Mouse (Mus musculus) cerebellum, postnatal 10 days (tissue): ENCODE results near the gene Rpl39.
A peak's percentile ranks its signal among the peaks of the same experiment; 100 is the strongest.
"Not testable (repeated sequence)": the region's sequence is repeated elsewhere in the genome, so short reads cannot be mapped to it uniquely, and the experiment has no call there.

Experiments used
- DNase-seq, 2 experiments: peaks; one replicate each; pipeline ENCODE4 v3.0.0; 2021; ENCODE audit warnings: mixed read lengths in 2 of 2

Gene Rpl39

GRCm38 (mm10) chrX:37084927-37085660 is at the start of gene Rpl39:
TSS of gene Rpl39 (minus strand) at chrX:37085402.
- DNase-seq = peak; percentile 90 to 93

- peak; percentile 75 to 84 for DNase-seq
Measured at GRCm38 (mm10) chrX:37126671-37127358, 41.6 kb upstream of the Rpl39 start, which contains the start of gene Nkap. TSS of gene Nkap (plus strand) at chrX:37126795.

- DNase-seq = no peak
Measured at GRCm38 (mm10) chrX:37125511-37125910, 40.3 kb upstream of the Rpl39 start.

- DNase-seq = no peak
Measured at GRCm38 (mm10) chrX:37120212-37120611, 35.0 kb upstream of the Rpl39 start.

- DNase-seq = no peak
Measured at GRCm38 (mm10) chrX:37119585-37119984, 34.4 kb upstream of the Rpl39 start.

GRCm38 (mm10) chrX:37117085-37117484 is 31.9 kb upstream of the Rpl39 start:
- no peak for DNase-seq

- no peak for DNase-seq
Measured at GRCm38 (mm10) chrX:37110881-37111193, 25.6 kb upstream of the Rpl39 start.

- DNase-seq = peak; percentile 92 to 95
Measured at GRCm38 (mm10) chrX:37110193-37110880, 25.1 kb upstream of the Rpl39 start, which contains the start of gene Upf3b. TSS of gene Upf3b (minus strand) at chrX:37110322.

GRCm38 (mm10) chrX:37109526-37110192 is 24.5 kb upstream of the Rpl39 start:
- DNase-seq = no peak

GRCm38 (mm10) chrX:37103826-37104225 is 18.6 kb upstream of the Rpl39 start:
- no peak for DNase-seq

- no peak for DNase-seq
Measured at GRCm38 (mm10) chrX:37098681-37099080, 13.5 kb upstream of the Rpl39 start.

- no peak for DNase-seq
Measured at GRCm38 (mm10) chrX:37095106-37095768, 10.0 kb upstream of the Rpl39 start.

GRCm38 (mm10) chrX:37091457-37091856 is 6.3 kb upstream of the Rpl39 start:
- no peak for DNase-seq

GRCm38 (mm10) chrX:37088778-37089177 is 3.6 kb upstream of the Rpl39 start:
- no peak for DNase-seq

GRCm38 (mm10) chrX:37085665-37086064 is 463 bp upstream of the Rpl39 start:
- no peak for DNase-seq

GRCm38 (mm10) chrX:37084318-37084926 is 780 bp downstream of the Rpl39 start:
- DNase-seq = peak; percentile 13 to 24

- no peak for DNase-seq
Measured at GRCm38 (mm10) chrX:37081194-37081593, 4.0 kb downstream of the Rpl39 start.

GRCm38 (mm10) chrX:37080345-37080744 is 4.9 kb downstream of the Rpl39 start:
- not testable (repeated sequence) for DNase-seq

GRCm38 (mm10) chrX:37076651-37077050 is 8.6 kb downstream of the Rpl39 start:
- no peak for DNase-seq

GRCm38 (mm10) chrX:37074262-37074892 is 10.8 kb downstream of the Rpl39 start:
- peak; percentile 77 to 82 for DNase-seq

- DNase-seq = no peak
Measured at GRCm38 (mm10) chrX:37068766-37069165, 16.4 kb downstream of the Rpl39 start.

- no peak for DNase-seq
Measured at GRCm38 (mm10) chrX:37067299-37067698, 17.9 kb downstream of the Rpl39 start.
